Mouse (Mus musculus) testis, adult 10 weeks (tissue): ENCODE measurements around the gene Ndufa4. TPM values are rescaled to one million over a fixed set of nuclear protein-coding genes. Genes with fewer than 3 reads are reported as not detected.

Source experiments
- polyA plus RNA-seq: library from polyadenylated mRNA; stranded (reverse); fragments of 350-450 nt; fragmentation: Illumina TruSeq; extraction: RNeasy Lipid Tissue Mini Kit (QIAGEN cat#74804); gene quantifications from one replicate; pipeline ENCODE4 v1.2.3, GENCODE M21; 2014; ENCODE audit warnings: low read depth, low replicate concordance

Ndufa4 gene
- polyA plus RNA-seq, result 117 TPM

GRCm38 (mm10) chr6:11907269-11908032 is at the start of gene Ndufa4, which contains the start of gene Phf14:
Gene Ndufa4, minus strand, starts transcription at chr6:11907497.
Gene Phf14, plus strand, starts transcription at chr6:11907809.

Other genes with a start within 250 kb of the Ndufa4 start
- gene Phf14, start 312 bp upstream of the Ndufa4 start, polyA plus RNA-seq, result 43.3 TPM